Mouse (Mus musculus) midbrain, embryonic 12.5 days (tissue): ENCODE measurements around the gene Ndufs2. TPM values are rescaled to one million over a fixed set of nuclear protein-coding genes. Genes with fewer than 3 reads are reported as not detected.

Source experiments
- ATAC-seq: fragments of 200-750 bp; cut with Nextera tagmentation; 2 replicates; pipeline ENCODE4 v1.8.0; 2017; ENCODE audit warnings: low read depth, moderate TSS enrichment, moderate library complexity; ENCODE audit not compliant: low FRiP score
- H3K27ac ChIP-seq: fragments of 300-500 bp; sonication (generic); replicated peaks from 2 replicates; pipeline ENCODE4 v1.5.1; 2016; ENCODE audit warnings: mild to moderate bottlenecking
- H3K27me3 ChIP-seq: fragments of 300-500 bp; sonication (generic); 2 replicates; pipeline ENCODE4 v1.6.1; 2016; ENCODE audit warnings: mild to moderate bottlenecking
- H3K36me3 ChIP-seq: fragments of 300-500 bp; sonication (generic); 2 replicates; pipeline ENCODE4 v1.6.1; 2016
- H3K4me1 ChIP-seq: fragments of 300-500 bp; sonication (generic); 2 replicates; pipeline ENCODE4 v1.6.1; 2016
- H3K4me2 ChIP-seq: fragments of 300-500 bp; sonication (generic); replicated peaks from 2 replicates; pipeline ENCODE4 v1.6.1; 2016; ENCODE audit warnings: mild to moderate bottlenecking, moderate library complexity
- H3K4me3 ChIP-seq: fragments of 300-500 bp; sonication (generic); 2 replicates; pipeline ENCODE4 v1.5.1; 2016; ENCODE audit warnings: mild to moderate bottlenecking
- H3K9ac ChIP-seq: fragments of 300-500 bp; sonication (generic); replicated peaks from 2 replicates; pipeline ENCODE4 v1.6.1; 2016; ENCODE audit warnings: mild to moderate bottlenecking, moderate library complexity
- H3K9me3 ChIP-seq: fragments of 300-500 bp; sonication (generic); 2 replicates; pipeline ENCODE4 v1.6.1; 2016; ENCODE audit warnings: mild to moderate bottlenecking
- WGBS: fragments of 180-500 bp; shearing (Covaris S2); methylation state at CpG from one replicate; pipeline ENCODE4 v1.1.7; 2016; 5-methylcytosine and 5-hydroxymethylcytosine counted together
- polyA plus RNA-seq: library from polyadenylated mRNA; unstranded; fragments of >200 nt; fragmentation: Nextera tagmentation; extraction: Ambion mirVana; gene quantifications from 2 replicates; pipeline ENCODE4 v1.2.1, GENCODE M21; 2016

Ndufs2 gene
- polyA plus RNA-seq, 1 experiment from 2014 or later = 226 TPM

DNA sequence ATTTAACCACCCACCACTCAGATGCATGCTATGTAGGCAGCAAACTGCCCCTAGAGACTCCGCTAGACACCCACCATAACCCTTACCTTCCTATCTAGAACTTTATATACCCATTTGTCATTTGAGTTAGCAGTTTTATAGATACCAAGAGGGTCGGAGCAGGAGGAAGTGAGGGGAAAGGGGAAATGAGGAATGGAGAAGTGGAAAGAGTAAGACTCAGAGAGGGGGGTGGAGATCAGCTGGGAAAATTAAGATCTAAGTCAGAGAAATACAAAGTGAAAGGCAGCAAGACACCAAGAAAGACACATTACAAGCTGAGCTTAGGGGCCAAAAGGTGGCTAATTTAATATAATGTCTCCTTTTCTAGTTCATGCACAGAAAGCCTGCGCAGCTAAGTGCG, 16.6 kb downstream of the Ndufs2 start:
- Histone ChIP-seq H3K9me3 (no peaks in the 10 kb centered on the region), H3K9ac (no peak overlapping the region), H3K27ac (no peak overlapping the region), H3K4me2 (no peak overlapping the region), H3K27me3 (no peaks in the 10 kb centered on the region), H3K4me3 (no peak overlapping the region), H3K4me1 (peaks cover 6% of the 10 kb centered on the region; the same call in 1 of the 2 replicates), H3K36me3 (peaks cover 61% of the 10 kb centered on the region)
- WGBS = 97% methylated on average over 4 of the region's 4 CpGs
- no peak for ATAC-seq

DNA sequence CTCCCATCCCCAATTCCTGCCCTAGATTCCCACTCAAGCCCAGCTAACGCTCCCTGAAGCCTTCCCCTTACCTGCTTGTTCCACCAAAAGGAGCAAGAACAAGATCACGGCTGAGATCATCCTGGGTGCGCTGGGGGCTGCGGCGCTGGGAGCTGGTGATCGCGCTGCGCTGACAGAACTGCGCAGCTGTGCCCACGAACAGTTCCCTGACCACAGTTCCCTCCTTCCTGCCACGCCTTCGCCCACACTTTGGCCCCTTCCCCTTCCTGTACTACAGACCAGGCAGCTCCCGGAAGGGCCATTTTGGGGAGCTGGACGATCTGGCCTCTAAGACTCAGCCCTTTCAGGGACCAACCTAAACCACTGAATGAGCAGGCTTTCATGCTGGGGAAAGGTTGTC, 17.1 kb downstream of the Ndufs2 start, which contains the start of gene Fcer1g:
Fcer1g (minus strand) TSS at position 240 of the 400 bp plus-strand sequence.
- no peak for ATAC-seq
- no peak within 1 kb of the TSS for H3K4me3 ChIP-seq
- no peaks in the 10 kb centered on the region for H3K27me3 ChIP-seq
- 93% methylated on average over 14 of the region's 14 CpGs for WGBS
- H3K27ac ChIP-seq = no peak within 1 kb of the TSS
- peaks cover 8% of the 10 kb centered on the region; the same call in 1 of the 2 replicates for H3K4me1 ChIP-seq
- H3K9me3 ChIP-seq = no peaks in the 10 kb centered on the region
- no peak within 1 kb of the TSS for H3K9ac ChIP-seq
- peaks cover 57% of the 10 kb centered on the region for H3K36me3 ChIP-seq
- H3K4me2 ChIP-seq = no peak within 1 kb of the TSS

DNA sequence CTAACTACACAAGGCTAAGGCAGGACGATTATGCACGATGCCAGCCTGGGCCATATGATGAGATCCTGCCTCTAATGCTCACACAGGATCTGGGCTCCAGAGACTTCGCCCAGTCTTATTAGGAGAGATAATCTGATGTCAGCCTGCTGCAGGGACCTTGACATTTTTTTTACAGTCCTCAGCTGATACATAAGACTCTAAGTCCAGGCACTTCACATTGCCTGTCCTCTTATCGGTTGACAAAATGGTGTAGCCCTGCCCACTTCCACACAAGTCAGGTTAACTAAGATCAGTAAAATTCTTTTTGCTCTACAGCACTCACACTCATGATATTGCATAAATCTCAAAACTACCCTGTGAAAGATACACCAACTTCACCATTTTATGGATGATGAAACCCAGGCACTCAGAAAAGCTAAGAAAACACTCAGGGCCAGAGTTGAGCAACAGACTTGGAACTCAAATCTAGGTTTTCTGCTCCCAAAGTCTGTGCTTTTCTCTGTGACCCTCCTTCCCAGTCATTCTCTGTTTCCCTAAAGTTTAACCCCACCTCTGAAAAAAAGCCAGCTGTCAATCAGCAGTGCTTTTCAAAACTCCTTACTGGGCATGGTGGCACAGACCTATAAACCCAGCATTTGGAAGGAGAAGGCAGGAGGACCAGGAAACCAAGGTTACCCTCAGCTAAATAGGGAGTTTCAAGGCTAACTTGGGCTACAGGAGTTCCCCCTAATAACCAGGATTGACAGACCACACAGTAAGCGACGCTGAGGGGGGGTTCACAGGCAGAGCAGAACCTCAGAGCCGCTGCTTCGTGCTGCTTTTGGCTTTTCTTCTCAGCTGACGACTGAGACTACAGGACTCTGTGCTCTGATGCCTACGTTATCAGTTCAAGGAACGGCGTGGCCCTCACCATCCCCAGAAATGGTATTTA, 18.1 kb downstream of the Ndufs2 start:
- Histone ChIP-seq H3K4me1 (peaks cover 8% of the 10 kb centered on the region; the same call in 1 of the 2 replicates), H3K9me3 (no peaks in the 10 kb centered on the region), H3K9ac (no peak overlapping the region), H3K27ac (no peak overlapping the region), H3K4me2 (no peak overlapping the region), H3K27me3 (no peaks in the 10 kb centered on the region), H3K36me3 (peaks cover 46% of the 10 kb centered on the region), H3K4me3 (no peak overlapping the region)
- no peak for ATAC-seq
- 89% methylated on average over 12 of the region's 12 CpGs for WGBS

DNA sequence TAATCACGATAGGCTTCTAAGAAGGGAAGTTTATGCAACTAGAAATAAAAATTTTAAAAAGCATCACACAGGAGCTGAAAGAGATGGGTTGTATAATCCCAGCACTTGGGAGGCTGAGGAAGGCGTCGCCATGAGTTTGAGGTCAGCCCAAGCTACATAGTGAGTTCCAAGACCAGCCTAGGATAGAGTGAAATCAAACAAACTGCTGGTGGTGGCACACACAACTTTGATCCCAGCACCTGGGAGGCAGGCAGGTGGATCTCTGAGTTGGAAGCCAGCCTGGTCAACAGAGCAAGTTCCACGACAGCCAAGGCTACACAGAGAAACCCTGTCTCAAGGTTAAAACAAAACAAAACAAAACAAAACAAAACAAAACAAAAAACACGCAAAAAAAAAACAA, 18.8 kb downstream of the Ndufs2 start:
- H3K27ac ChIP-seq = no peak overlapping the region
- 83% methylated on average over 5 of the region's 5 CpGs for WGBS
- no peak overlapping the region for H3K4me3 ChIP-seq
- H3K4me1 ChIP-seq = peaks cover 8% of the 10 kb centered on the region; the same call in 1 of the 2 replicates
- H3K27me3 ChIP-seq = no peaks in the 10 kb centered on the region
- no peak for ATAC-seq
- peaks cover 39% of the 10 kb centered on the region for H3K36me3 ChIP-seq
- H3K9me3 ChIP-seq = no peaks in the 10 kb centered on the region
- H3K9ac ChIP-seq = no peak overlapping the region
- H3K4me2 ChIP-seq = no peak overlapping the region

DNA sequence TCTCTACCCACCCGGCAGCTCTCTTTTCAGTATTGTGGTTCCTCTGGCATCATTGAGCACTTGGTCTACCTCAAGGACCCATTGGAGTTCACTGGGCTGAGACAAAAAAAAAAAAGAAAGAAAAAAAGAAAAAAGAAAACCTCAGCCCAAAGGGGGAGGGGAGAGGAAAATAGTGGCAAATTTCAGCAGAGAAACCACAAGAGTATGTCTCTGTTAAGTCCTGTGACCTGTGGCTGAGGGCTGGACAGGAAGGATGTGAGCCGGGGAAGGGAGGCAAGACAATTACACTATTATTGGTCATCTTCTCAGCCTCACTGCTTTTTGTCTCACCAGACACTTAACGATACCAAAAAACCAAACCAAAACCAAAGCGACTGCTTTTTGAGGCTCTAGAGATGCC, 19.3 kb downstream of the Ndufs2 start:
- ATAC-seq = no peak

DNA sequence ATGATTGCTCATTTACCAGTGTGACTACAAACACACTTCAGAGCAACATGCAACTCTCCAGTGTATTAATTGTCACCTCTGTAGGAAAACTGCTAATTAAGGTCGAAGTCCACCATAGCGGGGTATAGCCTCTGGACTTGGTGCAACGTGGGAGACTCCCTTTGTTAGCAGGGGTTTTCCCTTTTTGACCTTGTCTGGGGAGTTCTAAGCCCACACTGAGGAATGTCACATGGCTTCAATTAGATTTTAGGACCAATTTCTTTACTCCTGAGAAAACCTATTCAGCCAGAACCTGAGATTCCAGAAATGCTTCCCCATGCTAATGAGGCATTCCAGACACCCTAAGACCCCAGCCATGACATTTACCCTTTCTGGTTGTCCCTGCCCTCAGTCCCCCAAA, 21.0 kb downstream of the Ndufs2 start:
- no peak overlapping the region for H3K4me2 ChIP-seq
- H3K9me3 ChIP-seq = no peaks in the 10 kb centered on the region
- H3K9ac ChIP-seq = no peak overlapping the region
- H3K36me3 ChIP-seq = peaks cover 19% of the 10 kb centered on the region
- H3K4me1 ChIP-seq = peaks cover 8% of the 10 kb centered on the region; the same call in 1 of the 2 replicates
- ATAC-seq = no peak
- no peak overlapping the region for H3K4me3 ChIP-seq
- H3K27ac ChIP-seq = no peak overlapping the region
- no peaks in the 10 kb centered on the region for H3K27me3 ChIP-seq
- 45% methylated on average over 3 of the region's 3 CpGs for WGBS

More for the DNA sequence above, 19.3 kb downstream of the Ndufs2 start:
- Histone ChIP-seq H3K4me2 (no peak overlapping the region), H3K9ac (no peak overlapping the region), H3K4me3 (no peak overlapping the region), H3K9me3 (no peaks in the 10 kb centered on the region), H3K27me3 (no peaks in the 10 kb centered on the region), H3K36me3 (peaks cover 34% of the 10 kb centered on the region), H3K27ac (no peak overlapping the region), H3K4me1 (peaks cover 8% of the 10 kb centered on the region; the same call in 1 of the 2 replicates)
- WGBS = 83% methylated on average over 4 of the region's 4 CpGs

DNA sequence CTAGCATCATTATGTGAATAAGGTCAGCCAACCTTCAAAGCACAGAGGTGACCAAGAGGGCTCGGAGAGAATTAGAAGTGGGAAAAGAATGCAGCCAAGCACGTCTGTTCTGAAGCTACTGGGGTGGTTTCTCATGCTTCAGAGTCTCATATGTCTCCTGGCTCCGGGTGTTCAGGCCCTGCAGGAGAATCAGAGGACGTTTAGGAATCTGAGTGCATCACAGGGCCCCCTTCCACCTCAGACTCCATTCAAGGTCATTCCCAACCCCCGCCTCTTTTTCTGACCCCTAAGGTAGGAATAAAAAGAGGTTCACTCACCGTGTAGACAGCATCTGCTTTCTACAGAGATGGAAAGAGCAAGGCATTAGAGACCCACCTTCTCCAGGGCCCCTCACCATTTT, 21.4 kb downstream of the Ndufs2 start:
- no peak overlapping the region for H3K27ac ChIP-seq
- H3K4me3 ChIP-seq = no peak overlapping the region
- H3K9ac ChIP-seq = no peak overlapping the region
- H3K27me3 ChIP-seq = no peaks in the 10 kb centered on the region
- no peak overlapping the region for H3K4me2 ChIP-seq
- ATAC-seq = no peak
- H3K9me3 ChIP-seq = no peaks in the 10 kb centered on the region
- H3K36me3 ChIP-seq = peaks cover 14% of the 10 kb centered on the region
- 28% methylated on average over 6 of the region's 6 CpGs for WGBS
- H3K4me1 ChIP-seq = peaks cover 8% of the 10 kb centered on the region; the same call in 1 of the 2 replicates

DNA sequence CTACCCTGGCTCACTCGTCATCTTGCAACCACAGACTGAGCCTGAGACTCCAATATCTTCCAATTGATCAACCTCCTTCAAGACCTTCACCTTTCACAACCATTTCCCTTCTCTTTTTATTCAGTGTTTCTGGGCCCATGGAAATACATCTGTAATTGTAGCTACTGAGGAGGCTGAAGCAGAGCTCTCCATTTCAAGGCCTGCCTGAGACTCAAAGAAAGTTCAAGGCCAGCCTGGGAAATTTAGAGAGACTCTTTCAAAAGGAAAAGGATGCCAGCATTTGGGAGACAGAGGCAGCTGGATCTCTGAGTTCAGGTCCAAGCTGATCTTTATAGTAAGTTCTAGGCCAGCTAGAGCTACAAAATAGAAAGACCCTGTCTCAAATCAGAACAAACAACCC, 23.3 kb downstream of the Ndufs2 start:
- no peak for ATAC-seq
- H3K9me3 ChIP-seq = no peaks in the 10 kb centered on the region
- H3K9ac ChIP-seq = no peak overlapping the region
- H3K36me3 ChIP-seq = no peaks in the 10 kb centered on the region
- H3K4me3 ChIP-seq = no peak overlapping the region
- H3K27me3 ChIP-seq = no peaks in the 10 kb centered on the region
- 86% methylated on average over 1 of the region's 1 CpGs for WGBS
- no peak overlapping the region for H3K4me2 ChIP-seq
- H3K27ac ChIP-seq = no peak overlapping the region
- H3K4me1 ChIP-seq = peaks cover 8% of the 10 kb centered on the region; the same call in 1 of the 2 replicates

DNA sequence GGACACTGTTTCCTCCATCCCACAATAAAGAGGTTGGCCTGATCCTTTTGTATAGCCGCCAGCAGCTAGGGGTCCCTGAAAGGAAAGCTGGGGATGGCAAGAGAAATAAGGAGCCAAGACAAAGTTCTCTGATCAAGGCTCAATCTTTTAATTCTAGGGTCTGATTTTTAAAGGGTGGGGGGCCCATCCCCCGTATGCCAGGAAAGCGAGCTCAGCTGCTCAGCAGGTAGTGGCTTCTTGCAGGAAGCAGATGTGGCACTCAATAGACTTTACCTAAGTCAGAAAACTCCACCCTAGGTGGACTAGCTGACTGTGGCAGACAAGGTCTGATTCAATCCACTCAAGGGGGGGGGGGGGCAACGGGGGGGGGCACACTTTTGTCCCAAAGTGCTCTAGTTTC, 24.4 kb downstream of the Ndufs2 start:
- Histone ChIP-seq H3K9ac (no peak overlapping the region), H3K4me1 (peaks cover 13% of the 10 kb centered on the region; the same call in 1 of the 2 replicates), H3K27ac (no peak overlapping the region), H3K4me3 (no peak overlapping the region), H3K27me3 (no peaks in the 10 kb centered on the region), H3K9me3 (no peaks in the 10 kb centered on the region), H3K4me2 (no peak overlapping the region), H3K36me3 (no peaks in the 10 kb centered on the region)
- WGBS = 31% methylated on average over 4 of the region's 4 CpGs
- ATAC-seq = no peak

DNA sequence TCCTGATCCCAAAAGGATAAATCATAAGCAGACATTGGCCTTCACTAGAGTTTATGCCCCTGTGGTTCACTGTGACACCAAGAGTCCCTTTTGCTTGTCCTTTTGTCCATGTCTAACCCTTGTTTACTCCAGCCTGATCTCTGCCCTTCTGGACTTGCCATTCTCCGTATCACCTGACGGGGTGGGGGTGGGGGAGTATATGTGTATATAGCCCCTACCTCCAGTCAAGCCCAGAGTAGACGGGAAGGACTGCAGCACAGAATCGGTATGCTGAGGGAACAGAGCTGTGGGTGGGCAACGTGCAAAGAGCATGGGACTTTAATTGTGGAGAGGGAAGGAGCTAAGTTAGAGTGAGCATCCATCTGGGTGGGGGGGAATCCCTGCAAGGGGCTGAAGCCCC, 26.3 kb downstream of the Ndufs2 start, which contains the start of gene Apoa2:
Apoa2 (plus strand) TSS at position 198 of the 400 bp plus-strand sequence.
- Histone ChIP-seq H3K27me3 (no peaks in the 10 kb centered on the region), H3K4me2 (no peak within 1 kb of the TSS), H3K4me1 (peaks cover 21% of the 10 kb centered on the region), H3K9ac (no peak within 1 kb of the TSS), H3K9me3 (no peaks in the 10 kb centered on the region), H3K36me3 (peaks cover 3% of the 10 kb centered on the region), H3K27ac (no peak within 1 kb of the TSS), H3K4me3 (no peak within 1 kb of the TSS)
- no peak for ATAC-seq
- WGBS = 80% methylated on average over 5 of the region's 5 CpGs

DNA sequence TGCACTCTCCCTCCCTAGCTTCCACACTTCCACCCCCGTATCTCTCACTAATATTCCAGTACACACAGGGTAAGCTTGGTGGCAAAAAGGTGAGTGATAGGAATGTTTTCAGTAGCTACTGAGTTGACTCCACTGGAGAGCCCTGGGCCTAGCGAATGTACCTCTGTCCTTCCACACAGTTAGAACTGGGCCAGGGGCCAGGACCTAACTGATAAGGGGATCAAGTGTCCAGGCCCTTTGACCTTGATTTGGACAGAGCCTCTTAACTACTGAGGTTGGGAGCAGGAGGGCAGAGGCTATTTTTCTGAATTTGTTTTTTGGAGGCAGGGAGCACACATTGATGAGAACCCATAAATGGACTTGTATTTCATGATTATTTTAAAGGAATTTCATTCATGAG, 27.4 kb downstream of the Ndufs2 start:
- 90% methylated on average over 2 of the region's 2 CpGs for WGBS
- H3K27me3 ChIP-seq = no peaks in the 10 kb centered on the region
- H3K4me1 ChIP-seq = peaks cover 16% of the 10 kb centered on the region
- H3K9me3 ChIP-seq = no peaks in the 10 kb centered on the region
- H3K4me3 ChIP-seq = no peak overlapping the region
- H3K27ac ChIP-seq = no peak overlapping the region
- no peak for ATAC-seq
- H3K4me2 ChIP-seq = no peak overlapping the region
- H3K36me3 ChIP-seq = peaks cover 10% of the 10 kb centered on the region
- no peak overlapping the region for H3K9ac ChIP-seq

DNA sequence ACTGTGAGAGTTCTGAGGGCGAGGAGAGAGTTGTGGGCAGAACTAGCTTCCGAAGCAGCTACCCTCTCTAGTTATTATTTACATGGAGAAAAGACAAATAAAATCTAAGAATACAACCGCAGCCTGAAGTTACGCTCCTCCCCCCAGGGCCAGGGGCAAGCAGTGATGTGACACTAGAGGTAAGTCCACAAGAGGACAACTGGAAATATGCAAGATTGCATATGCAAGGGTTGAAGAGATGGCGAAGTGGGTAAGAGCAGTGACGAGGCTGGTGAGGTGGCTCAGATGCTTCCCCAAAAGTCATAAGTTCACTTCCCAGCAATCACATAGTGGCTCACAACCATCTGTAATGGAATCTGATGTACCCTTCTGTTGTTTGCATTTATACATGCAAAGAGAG, 28.0 kb downstream of the Ndufs2 start:
- no peaks in the 10 kb centered on the region for H3K27me3 ChIP-seq
- ATAC-seq = no peak
- H3K9ac ChIP-seq = no peak overlapping the region
- peak overlapping the region; percentile 70 for H3K27ac ChIP-seq
- H3K4me3 ChIP-seq = peak overlapping the region; percentile 56
- no peaks in the 10 kb centered on the region for H3K9me3 ChIP-seq
- H3K4me2 ChIP-seq = peak overlapping the region; percentile 82
- H3K36me3 ChIP-seq = peaks cover 13% of the 10 kb centered on the region
- H3K4me1 ChIP-seq = peaks cover 16% of the 10 kb centered on the region
- WGBS = 80% methylated on average over 6 of the region's 6 CpGs
